ENCODE assay signal across 9 mouse cellular contexts in genomic region chr2:90624920-90625319, GRCm38 (mm10). TPM values are rescaled to one million over a fixed set of nuclear protein-coding genes. Genes with fewer than 3 reads are reported as not detected.
DNase-seq lines count a peak whose midpoint lies in the region; ATAC-seq and TF ChIP-seq lines count a peak whose summit lies in the region.
"Had no signal": no experiment of that assay in that cellular context is flagged by ENCODE, and none has a peak within 500 bp of the region (broad histone marks: within the 10 kb centered on the region; RNA-seq: fewer than 3 reads in every experiment).

No protein-coding gene starts in this region.

- no peaks in the 10 kb centered on the region for H3K36me3 ChIP-seq in heart, embryonic 11.5 days (ENCODE audit: control insufficient read depth, insufficient read depth, low read length)
- no peaks in the 10 kb centered on the region for H3K36me3 ChIP-seq in megakaryocyte, embryonic 14.5 days (replicated peaks; ENCODE audit: low read length)
- H3K36me3 ChIP-seq: G1E had no signal

- H3K27me3 ChIP-seq in heart, embryonic 11.5 days (ENCODE audit: control insufficient read depth, insufficient read depth, low read length) = no peaks in the 10 kb centered on the region
- no peaks in the 10 kb centered on the region for H3K27me3 ChIP-seq in cerebellum, adult 2 months (ENCODE audit: control insufficient read depth, insufficient read depth, low read length)
- H3K27me3 ChIP-seq in megakaryocyte, embryonic 14.5 days (replicated peaks) = peaks cover 6% of the 10 kb centered on the region

- no peak overlapping the region for H3K27ac ChIP-seq in heart, embryonic 11.5 days (ENCODE audit: low read depth, low read length)
- H3K27ac ChIP-seq in cerebellum, adult 2 months (ENCODE audit: insufficient read depth, low read length) = no peak overlapping the region

- no peak overlapping the region for H3K4me3 ChIP-seq in heart, embryonic 11.5 days (ENCODE audit: low read depth, low read length)
- H3K4me3 ChIP-seq in cerebellum, adult 2 months (replicated peaks; ENCODE audit: insufficient read depth, low read depth, low read length) = no peak overlapping the region
- H3K4me3 ChIP-seq in megakaryocyte, embryonic 14.5 days (replicated peaks) = peak overlapping the region; percentile 83

- H3K4me1 ChIP-seq in heart, embryonic 11.5 days (ENCODE audit: control insufficient read depth, insufficient read depth, low read length) = no peaks in the 10 kb centered on the region
- H3K4me1 ChIP-seq in cerebellum, adult 2 months (ENCODE audit: control insufficient read depth, insufficient read depth, low read length) = no peaks in the 10 kb centered on the region
- peaks cover 59% of the 10 kb centered on the region for H3K4me1 ChIP-seq in megakaryocyte, embryonic 14.5 days

- no peaks in the 10 kb centered on the region for H3K9me3 ChIP-seq in heart, embryonic 11.5 days (replicated peaks; ENCODE audit: control insufficient read depth, low read length)
- H3K9me3 ChIP-seq in megakaryocyte, embryonic 14.5 days = no peaks in the 10 kb centered on the region
- H3K9me3 ChIP-seq: G1E had no signal

- no peak for ATAC-seq in heart, embryonic 11.5 days (replicated peaks; ENCODE audit: insufficient number of reproducible peaks, low FRiP score, low TSS enrichment)
- ATAC-seq in frontal cortex, adult (ENCODE audit: low TSS enrichment) = peak; percentile 93

- H3K9ac ChIP-seq in heart, embryonic 11.5 days (ENCODE audit: low read depth, low read length) = no peak overlapping the region

- no peak overlapping the region for H3K4me2 ChIP-seq in heart, embryonic 11.5 days

- peak; percentile 73 for TF ChIP-seq CTCF in cerebellum, adult 2 months (IDR thresholded peaks at IDR 0.05; ENCODE audit: borderline replicate concordance, insufficient read depth, low read depth, low read length)

- TF ChIP-seq POLR2A in cerebellum, adult 2 months (IDR thresholded peaks at IDR 0.05; ENCODE audit: borderline replicate concordance, insufficient read depth, low read length) = no peak

- WGBS in heart, embryonic 11.5 days (ENCODE audit: insufficient replicate concordance) = 15% methylated on average over 6 of the region's 6 CpGs
- 4% methylated on average over 6 of the region's 6 CpGs for WGBS in cerebellum, adult 2 months

- peak; percentile 89 for DNase-seq in heart, adult 11 months
- peak; percentile 80 to 81 for DNase-seq in cerebellum, adult 2 months
- peak; percentile 83 for DNase-seq in induced T-regulatory cell, adult 2 months (ENCODE audit: low read depth)
- DNase-seq in left cerebral cortex, adult 11 months (ENCODE audit: low spot score) = peak; percentile 58
- peak; percentile 50 to 54 for DNase-seq in right cerebral cortex, postnatal 36 days (ENCODE audit: low spot score in 2 of 2)

RNA-seq across cellular contexts. Expression of gene Ptprj, which starts 44.5 kb away (rescaled TPM):
- polyA plus RNA-seq in heart, embryonic 11.5 days (2014; fragmentation: Nextera tagmentation; extraction: Ambion mirVana) = 1.6 and 1.7 TPM in 2 replicates
- 25.6 and 26.6 TPM in 2 replicates for polyA plus RNA-seq in cerebellum, adult 2 months (2012; rRNA removed)
- 2.2 and 8.7 TPM in 2 replicates for polyA plus RNA-seq in megakaryocyte, embryonic 14.5 days (2012; ENCODE audit: insufficient read depth, low replicate concordance)

RNA-seq across cellular contexts. Expression of gene Nup160, which starts 52.1 kb away (rescaled TPM):
- polyA plus RNA-seq in heart, embryonic 11.5 days (2014; fragmentation: Nextera tagmentation; extraction: Ambion mirVana) = 35.6 and 36.4 TPM in 2 replicates
- 14.4 and 15.6 TPM in 2 replicates for polyA plus RNA-seq in cerebellum, adult 2 months (2012; rRNA removed)
- 0.37 TPM in 1 of 2 replicates, not detected in the other for polyA plus RNA-seq in megakaryocyte, embryonic 14.5 days (2012; ENCODE audit: insufficient read depth, low replicate concordance)

Comparison
In these comparisons a context has a peak if more than half of its experiments do, and no peak if none do; other contexts are left out.
1. RNA of gene Nup160, which starts 52.1 kb away (polyA plus RNA-seq): 35.6 to 36.4 TPM in heart, embryonic 11.5 days and 14.4 to 15.6 TPM in cerebellum, adult 2 months; 0.37 TPM in megakaryocyte, embryonic 14.5 days; every median in the first group is over 10 times any median in the second.
2. Peak in every context shown above with its lines, with median percentiles within 50 percentile points of each other: DNase-seq.